Mouse (Mus musculus) heart, postnatal 14 days (tissue): Measurements from ENCODE around the gene Tmc4. TPM values are rescaled to one million over a fixed set of nuclear protein-coding genes. Genes with fewer than 3 reads are reported as not detected.

Source experiments
- DNase-seq, 2 experiments: peaks; one replicate each; pipeline ENCODE4 v3.0.0; 2021 to 2022
- intact Hi-C: fragments of 180-260 bp; cut with DNase I; formaldehyde crosslinking; loops from one replicate; pipeline ENCODE4 v1.15.1; 2025
- total RNA-seq, 2 experiments: library from RNA; stranded (reverse); gene quantifications; 2 replicates each; pipeline ENCODE4 v1.2.3; 2021

The Tmc4 gene
- total RNA-seq, 2 experiments from 2014 or later, result 1.1 to 2.0 TPM

GRCm38 (mm10) chr7:3692987-3693808, 15.8 kb upstream of the Tmc4 start, which contains the start of gene Mboat7:
TSS of gene Mboat7 (minus strand) at chr7:3693523.
- peak; percentile 93 to 94 for DNase-seq
- intact Hi-C loops, result loop anchor here (2.0 kb wide), 1 partner anchor 48 kb away; the partner anchor contains the start of gene Cnot3

DNA sequence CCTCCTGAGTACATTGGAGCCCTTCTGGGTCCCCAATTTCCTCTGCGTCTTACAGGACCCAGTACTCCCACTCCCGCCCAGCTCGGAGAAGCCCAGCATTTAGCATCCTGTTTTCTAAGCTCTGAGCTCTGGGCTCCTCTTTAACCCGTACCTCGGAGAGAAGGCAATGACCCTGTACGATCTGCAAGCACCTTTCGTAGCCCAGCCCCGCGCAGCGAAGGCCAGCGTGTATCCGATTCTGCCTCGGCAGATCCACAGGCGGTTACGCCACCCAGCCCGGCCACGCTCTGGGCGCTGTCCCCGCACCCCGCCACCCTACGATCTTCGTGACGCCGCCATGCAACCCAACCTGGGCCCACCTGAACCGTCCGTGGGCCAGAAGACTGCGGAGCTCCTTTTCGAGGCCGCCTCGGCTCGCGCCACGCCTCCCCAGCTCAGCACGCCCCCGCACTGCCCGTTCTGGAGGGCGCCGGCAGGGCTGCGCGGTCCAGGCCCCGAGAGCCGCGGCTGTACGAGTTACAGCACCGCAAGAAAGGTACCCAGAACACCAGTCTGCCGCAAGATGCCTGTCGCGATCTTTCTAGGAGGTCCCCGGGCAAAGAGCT, 15.1 kb upstream of the Tmc4 start, which contains the start of gene Tsen34:
Gene Tsen34, plus strand, starts transcription at position 482 of the 605 bp plus-strand sequence.
- intact Hi-C loops, result loop anchor here (2.0 kb wide), 1 partner anchor 48 kb away; the partner anchor contains the start of gene Cnot3
- DNase-seq, result no peak

DNA sequence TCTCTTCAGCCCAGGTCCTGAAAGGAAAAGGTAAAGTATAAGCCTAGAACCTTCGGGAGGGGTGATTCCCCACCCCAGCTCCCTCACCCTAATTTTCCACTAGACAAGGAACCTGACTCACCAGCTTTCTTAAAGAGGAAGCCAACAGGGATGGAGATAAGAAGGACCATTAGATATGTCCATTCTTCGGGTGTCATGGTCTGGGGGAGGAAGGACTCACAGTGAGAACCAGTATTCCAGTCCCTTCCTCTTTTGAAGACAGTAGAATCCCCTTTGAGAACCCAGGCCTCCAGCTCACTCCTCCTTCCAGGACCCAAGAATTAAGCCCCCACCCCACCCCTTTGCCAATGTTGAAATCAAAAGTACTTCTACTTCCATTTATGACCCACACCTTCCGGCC, 14.6 kb upstream of the Tmc4 start:
- DNase-seq, result no peak
- intact Hi-C loops, result loop anchor here (2.0 kb wide), 2 partner anchors 17 to 47 kb away; partner anchors contain the start of gene Cnot3

DNA sequence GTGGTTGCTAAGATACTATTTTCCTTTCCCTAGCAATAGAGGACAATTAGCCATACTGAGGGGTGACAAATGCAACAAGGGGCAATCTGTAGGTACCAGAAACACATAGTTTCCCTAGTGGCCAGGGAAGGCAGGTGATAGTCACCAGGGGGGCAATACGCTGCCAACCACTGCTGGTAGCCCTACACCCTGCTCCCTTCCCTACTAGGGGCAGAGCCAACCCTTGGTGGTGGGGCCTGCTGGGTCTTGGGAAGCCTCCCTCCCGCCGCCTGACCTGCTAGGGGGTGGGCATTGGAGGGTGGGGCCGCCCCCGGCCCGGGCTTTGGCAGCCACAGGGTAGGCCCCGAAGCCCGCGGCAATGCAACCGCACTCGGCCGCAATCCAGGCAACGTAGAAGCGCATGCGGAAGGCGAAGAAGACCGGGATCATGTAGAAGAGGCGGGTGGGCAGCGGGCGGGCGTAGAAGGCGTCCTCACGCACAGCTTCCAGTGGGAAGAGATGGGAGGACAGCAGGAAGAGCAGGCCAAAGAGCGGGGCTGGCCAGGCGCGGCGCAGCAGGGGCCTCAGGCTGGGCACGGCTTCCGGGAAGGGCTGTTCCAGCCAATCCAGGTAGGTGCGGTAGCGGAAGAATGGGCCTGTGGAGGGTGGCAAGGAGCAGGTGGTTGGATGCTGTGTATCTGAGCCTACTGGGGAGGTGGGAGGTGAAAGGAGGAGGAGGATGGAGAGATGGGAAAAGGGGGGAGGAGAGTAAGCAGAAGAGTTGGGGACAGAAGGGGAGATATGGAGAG, 8.2 kb upstream of the Tmc4 start:
- intact Hi-C loops, result no loop called here
- DNase-seq, result no peak

- intact Hi-C loops, result no loop called here
- DNase-seq, result no peak
These were observed 7.3 kb upstream of the Tmc4 start for GRCm38 (mm10) chr7:3684698-3685097.

DNA sequence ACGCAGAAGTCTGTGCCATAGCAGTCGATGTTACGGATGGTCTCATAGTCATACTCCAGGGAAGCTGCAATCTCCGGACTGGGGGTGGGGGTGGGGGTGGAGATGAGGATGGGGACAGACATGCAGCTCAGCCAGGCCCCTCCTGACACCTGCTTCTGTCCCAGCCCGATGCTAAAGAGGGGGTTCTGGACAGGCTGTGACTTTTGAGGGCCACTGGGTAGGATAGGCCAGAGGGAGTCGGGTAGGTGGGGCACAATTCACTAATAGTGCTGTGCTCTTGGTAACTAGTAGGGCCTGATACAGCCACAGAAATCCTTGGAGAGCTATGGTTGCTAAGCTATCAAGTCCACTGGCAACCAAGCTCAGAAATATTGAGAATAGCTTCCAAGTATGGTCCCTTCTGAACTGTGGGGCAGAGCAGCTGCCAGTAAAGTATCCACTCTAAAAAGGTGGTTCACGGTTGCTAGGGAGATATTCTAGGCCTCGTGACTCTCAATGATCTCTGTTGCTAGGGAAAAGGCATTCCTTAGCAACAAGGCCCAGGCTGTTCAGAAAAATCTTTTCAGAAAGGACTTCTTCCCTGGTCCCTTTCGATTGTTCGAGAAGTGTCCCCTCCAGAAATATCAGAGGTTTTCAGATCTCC, 6.7 kb upstream of the Tmc4 start:
- intact Hi-C loops, result no loop called here
- no peak for DNase-seq

DNA sequence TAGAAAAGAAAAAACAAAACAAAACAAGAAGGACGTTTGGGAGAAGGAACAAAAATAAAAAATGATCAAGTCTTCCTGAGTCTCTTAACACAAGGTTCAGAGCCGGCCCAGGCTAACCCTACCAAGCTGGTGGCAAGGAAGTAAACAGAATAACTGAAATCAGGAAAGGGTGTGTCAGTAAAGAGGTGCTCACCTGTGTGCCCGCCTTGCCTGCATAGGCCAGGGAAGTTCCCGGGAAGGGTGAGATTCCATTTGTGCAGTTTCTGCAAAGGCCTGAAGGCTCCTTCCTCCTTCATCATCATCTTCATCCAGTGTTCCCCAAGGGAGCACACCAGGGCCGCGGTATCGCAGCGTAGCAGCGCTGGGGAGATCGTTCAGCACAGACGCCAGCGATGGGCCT, 982 bp downstream of the Tmc4 start:
- DNase-seq, result no peak
- intact Hi-C loops, result no loop called here

DNA sequence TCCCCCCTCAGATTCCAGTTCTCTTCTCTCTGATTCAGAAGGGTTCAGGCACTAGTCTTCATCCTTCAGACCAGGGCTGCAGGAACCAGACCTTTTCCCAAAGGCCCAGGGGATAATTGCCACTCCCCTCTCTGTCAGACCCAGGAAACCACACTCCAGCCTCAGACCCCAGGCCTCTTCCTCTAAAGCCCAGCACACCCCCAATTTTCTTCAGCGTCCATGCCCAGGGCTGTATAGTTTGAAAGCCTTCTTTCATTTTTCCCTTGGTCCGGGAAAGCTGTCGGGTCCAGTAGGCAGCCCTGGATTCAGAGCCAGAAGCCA, 2.2 kb downstream of the Tmc4 start:
- DNase-seq, result no peak
- intact Hi-C loops, result loop anchor here (2.0 kb wide), 1 partner anchor 16 kb away; no protein-coding TSS in a partner anchor

GRCm38 (mm10) chr7:3674507-3675227, 2.7 kb downstream of the Tmc4 start:
- intact Hi-C loops, result loop anchor here (2.0 to 5.0 kb wide), 3 partner anchors 16 to 798 kb away; no protein-coding TSS in a partner anchor
- DNase-seq, result peak; percentile 84 to 93

GRCm38 (mm10) chr7:3666921-3667391, 10.4 kb downstream of the Tmc4 start:
- DNase-seq, result no peak
- intact Hi-C loops, result loop anchor here (5.0 to 10.0 kb wide), 2 partner anchors 60 to 478 kb away; no protein-coding TSS in a partner anchor

DNA sequence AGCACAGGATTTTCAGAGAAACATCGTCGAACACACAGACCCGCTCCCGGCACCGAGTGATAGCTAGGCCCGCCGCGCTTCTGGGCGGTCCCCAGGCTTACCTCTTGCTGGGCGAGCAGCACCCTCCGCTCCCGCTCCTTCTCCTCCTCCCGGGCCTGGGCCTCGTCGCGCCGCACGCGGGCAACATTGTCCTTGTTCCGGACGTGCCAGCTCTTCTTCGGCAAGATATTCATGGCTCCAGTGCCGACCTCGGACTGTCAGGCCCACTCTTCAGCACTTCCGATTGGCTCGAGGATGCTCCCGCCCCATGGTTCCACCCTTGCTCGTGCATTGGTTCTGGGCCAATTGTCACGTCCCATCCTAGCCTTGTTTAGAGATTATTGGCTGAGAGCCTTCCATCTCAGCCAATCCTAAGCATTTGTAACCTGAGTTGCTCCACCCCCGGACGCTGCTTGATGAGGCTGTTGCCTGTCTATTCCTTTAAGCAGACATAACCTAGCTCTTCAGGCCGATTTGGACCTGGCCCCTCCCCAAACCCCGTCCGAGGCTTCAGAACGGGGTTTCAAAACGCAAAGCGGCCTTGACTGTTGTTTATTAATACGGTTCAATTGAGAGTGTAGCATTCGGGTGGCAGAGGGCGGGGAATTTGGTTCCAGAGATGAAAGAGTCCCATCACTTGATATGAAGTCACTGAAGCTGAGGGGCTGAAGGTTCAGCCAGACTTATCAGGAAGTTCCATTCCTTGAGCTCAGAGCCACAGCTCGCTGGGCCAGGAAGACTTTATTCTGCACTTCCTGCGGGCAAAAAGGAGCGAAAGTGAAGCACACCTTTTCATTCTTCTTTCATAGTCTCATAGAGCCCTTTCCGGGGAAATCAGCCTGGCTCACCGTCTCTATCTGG, 11.9 kb downstream of the Tmc4 start, which contains the start of gene Leng1:
Gene Leng1, minus strand, starts transcription at position 626 of the 900 bp plus-strand sequence.
- DNase-seq, result peak; percentile 94 to 96
- intact Hi-C loops, result loop anchor here (5.0 to 10.0 kb wide), 2 partner anchors 58 to 479 kb away; no protein-coding TSS in a partner anchor

- DNase-seq, result peak in 1 of 2 experiments; percentile 23
- intact Hi-C loops, result loop anchor here (5.0 to 10.0 kb wide), 2 partner anchors 57 to 480 kb away; no protein-coding TSS in a partner anchor
These were observed 12.7 kb downstream of the Tmc4 start for GRCm38 (mm10) chr7:3664524-3665214.

DNA sequence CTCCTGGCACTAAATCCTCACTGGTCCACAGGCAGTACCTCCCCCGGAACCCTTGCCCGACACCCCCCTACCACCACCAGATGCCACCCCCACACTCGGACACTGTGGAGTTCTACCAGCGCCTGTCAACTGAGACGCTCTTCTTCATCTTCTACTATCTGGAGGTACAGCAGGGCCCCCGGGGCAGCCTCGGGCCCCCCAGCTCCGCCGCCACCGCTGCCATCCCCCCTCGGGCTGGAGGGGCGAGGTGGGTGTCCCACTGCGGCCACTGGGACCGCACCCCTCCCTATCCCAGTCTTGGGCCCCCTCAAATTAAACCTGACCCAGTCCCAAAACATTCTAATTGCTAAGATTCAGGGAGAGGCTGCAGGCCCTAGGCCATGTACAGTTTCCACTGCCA, 18.8 kb downstream of the Tmc4 start:
- DNase-seq, result no peak
- intact Hi-C loops, result no loop called here

DNA sequence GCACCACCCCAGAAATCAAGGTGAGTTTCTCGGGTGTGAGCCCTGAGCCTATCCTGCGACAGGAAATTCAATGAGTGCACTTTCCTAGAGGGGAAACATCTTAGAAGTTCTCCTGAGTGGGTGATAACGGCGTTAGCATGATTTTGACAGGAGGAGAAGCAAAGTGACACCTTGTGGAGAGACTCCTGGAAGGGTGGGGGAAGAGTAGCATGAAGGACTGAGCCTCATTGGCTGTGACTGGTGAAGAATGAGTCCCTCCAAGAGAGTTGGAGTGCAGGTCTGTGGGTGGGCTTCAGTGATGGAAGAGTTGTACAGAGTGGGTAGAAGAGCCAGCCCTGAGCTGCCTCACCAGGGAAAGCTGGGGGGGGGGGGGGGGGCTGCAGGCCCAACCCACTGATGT, 20.4 kb downstream of the Tmc4 start:
- DNase-seq, result no peak
- intact Hi-C loops, result no loop called here

DNA sequence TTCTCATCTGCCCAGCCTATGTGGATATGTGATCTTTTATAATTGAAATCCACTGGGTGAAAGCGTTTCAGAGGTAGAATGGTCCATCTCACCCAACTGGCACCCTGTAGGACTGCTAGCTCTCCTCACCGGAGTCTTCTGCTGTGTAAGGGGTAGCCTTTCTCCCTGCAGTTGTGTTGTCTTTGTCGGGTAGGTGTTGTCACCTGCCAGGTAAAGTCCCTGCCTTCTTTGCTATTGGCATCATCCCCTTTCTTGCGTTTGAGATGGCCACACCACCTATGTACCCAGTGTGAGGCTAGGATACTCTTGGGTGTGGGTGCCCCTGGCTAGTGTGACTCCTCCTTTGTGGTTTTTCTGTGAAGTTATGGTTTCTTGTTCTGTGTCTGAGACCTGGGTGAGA, 30.7 kb downstream of the Tmc4 start:
- intact Hi-C loops, result loop anchor here (2.0 kb wide), 1 partner anchor 16 kb away; no protein-coding TSS in a partner anchor
- no peak for DNase-seq

- intact Hi-C loops, result loop anchor here (2.0 kb wide), 1 partner anchor 17 kb away; no protein-coding TSS in a partner anchor
These were observed 31.2 kb downstream of the Tmc4 start for GRCm38 (mm10) chr7:3646188-3646587.

GRCm38 (mm10) chr7:3645488-3646025, 31.8 kb downstream of the Tmc4 start:
- DNase-seq, result no peak
- intact Hi-C loops, result loop anchor here (2.0 kb wide), 2 partner anchors 17 to 47 kb away; partner anchors contain the start of genes Mboat7 and Tsen34

More at GRCm38 (mm10) chr7:3646188-3646587, 31.2 kb downstream of the Tmc4 start:
- no peak for DNase-seq
